ENCODE assay signal across 19 mouse cellular contexts in the genomic region with DNA sequence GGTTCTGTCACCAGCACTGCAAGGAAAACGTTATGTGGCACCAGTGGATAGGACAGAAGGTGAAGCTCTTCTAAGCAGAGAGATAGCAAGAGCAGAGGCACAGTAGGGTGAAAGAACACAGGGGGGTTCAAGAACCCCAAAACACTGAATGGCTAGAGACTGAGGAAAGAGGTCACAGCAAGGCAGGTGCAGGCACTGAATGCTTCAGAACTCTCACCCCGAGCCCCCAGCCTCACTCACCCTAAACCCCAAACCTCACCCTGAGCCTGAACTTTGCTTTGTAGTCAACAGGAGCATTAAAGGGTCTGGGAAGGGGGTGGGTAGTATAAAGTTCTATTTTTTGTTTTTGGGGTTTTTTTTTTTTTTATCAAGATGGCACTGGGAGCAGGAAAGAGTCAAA. TPM values are rescaled to one million over a fixed set of nuclear protein-coding genes. Genes with fewer than 3 reads are reported as not detected.
A peak's percentile ranks its signal among the peaks of the same experiment; 100 is the strongest.
DNase-seq lines count a peak whose midpoint lies in the region.
"Had no signal": no experiment of that assay in that cellular context is flagged by ENCODE, and none has a peak within 500 bp of the region (broad histone marks: within the 10 kb centered on the region; RNA-seq: fewer than 3 reads in every experiment).

No protein-coding gene starts in this region.

- peak; percentile 56 for DNase-seq in thymus, postnatal 0 days (ENCODE audit: low spot score)
- DNase-seq in thymus, postnatal 14 days: no peak
- peak; percentile 51 for DNase-seq in thymus, postnatal 4 days
- DNase-seq in thymus, postnatal 25 days: no peak
- DNase-seq: adrenal gland, adult 2 months; adrenal gland, adult 8-10 months; adrenal gland, postnatal 10 days; adrenal gland, postnatal 14 days; adrenal gland, postnatal 25 days; adrenal gland, postnatal 36 days; B cell, adult 2 months; cerebellum, adult 11 months; cerebellum, adult 11-12 months; cerebellum, adult 18-20 months had no signal

RNA-seq across cellular contexts. Expression of a gene that starts 6.2 kb away (rescaled TPM):
- 0.27 and 0.47 TPM in 2 replicates for polyA plus RNA-seq in thymus, postnatal 0 days (2015; fragmentation: Nextera tagmentation; extraction: Ambion mirVana)
- polyA plus RNA-seq: activated CD4-positive, CD25-positive, alpha-beta regulatory T cell, adult 4 months; adrenal gland, adult 2 months; C2C12; CD4-positive, CD25-positive, alpha-beta regulatory T cell, adult 4 months; G1E had no signal

RNA-seq across cellular contexts. Expression of a gene that starts 14.1 kb away (rescaled TPM):
- 1.8 and 3.6 TPM in 2 replicates for polyA plus RNA-seq in thymus, postnatal 0 days (2015; fragmentation: Nextera tagmentation; extraction: Ambion mirVana)
- polyA plus RNA-seq: activated CD4-positive, CD25-positive, alpha-beta regulatory T cell, adult 4 months; C2C12; CD4-positive, CD25-positive, alpha-beta regulatory T cell, adult 4 months; G1E; Patski had no signal

RNA-seq across cellular contexts. Expression of a gene that starts 24.4 kb away (rescaled TPM):
- polyA plus RNA-seq in thymus, postnatal 0 days (2015; fragmentation: Nextera tagmentation; extraction: Ambion mirVana): 170 and 185 TPM in 2 replicates
- polyA plus RNA-seq: G1E had no signal

RNA-seq across cellular contexts. Expression of a gene that starts 38.3 kb away (rescaled TPM):
- 8.3 and 8.8 TPM in 2 replicates for polyA plus RNA-seq in thymus, postnatal 0 days (2015; fragmentation: Nextera tagmentation; extraction: Ambion mirVana)

RNA-seq across cellular contexts. Expression of a gene that starts 50.2 kb away (rescaled TPM):
- 8.2 and 14.0 TPM in 2 replicates for polyA plus RNA-seq in thymus, postnatal 0 days (2015; fragmentation: Nextera tagmentation; extraction: Ambion mirVana)
- polyA plus RNA-seq: G1E had no signal

Comparison
In these comparisons a context has a peak if more than half of its experiments do, and no peak if none do; other contexts are left out.
1. DNase-seq: peak in thymus, postnatal 0 days (single experiment) and thymus, postnatal 4 days (single experiment); none in thymus, postnatal 14 days (single experiment) and thymus, postnatal 25 days (single experiment).